Mouse (Mus musculus) limb, embryonic 15.5 days (tissue): ENCODE data around the gene Hmga1. TPM values are rescaled to one million over a fixed set of nuclear protein-coding genes. Genes with fewer than 3 reads are reported as not detected.
A peak's percentile ranks its signal among the peaks of the same experiment; 100 is the strongest.

Experiments
- ATAC-seq: fragments of 200-750 bp; cut with Nextera tagmentation; 2 replicates; pipeline ENCODE4 v1.8.0; 2017; ENCODE audit warnings: low read depth, moderate TSS enrichment; ENCODE audit not compliant: insufficient number of reproducible peaks, low FRiP score, low TSS enrichment
- H3K27ac ChIP-seq: fragments of 300-500 bp; sonication (generic); 2 replicates; pipeline ENCODE4 v1.5.1; 2015; ENCODE audit warnings: moderate library complexity, mild to moderate bottlenecking, inconsistent platforms
- H3K27me3 ChIP-seq: fragments of 300-500 bp; sonication (generic); 2 replicates; pipeline ENCODE4 v1.6.1; 2015; ENCODE audit warnings: inconsistent platforms
- H3K36me3 ChIP-seq: fragments of 300-500 bp; sonication (generic); 2 replicates; pipeline ENCODE4 v1.6.1; 2015; ENCODE audit warnings: inconsistent platforms
- H3K4me1 ChIP-seq: fragments of 300-500 bp; sonication (generic); 2 replicates; pipeline ENCODE4 v1.6.1; 2015; ENCODE audit warnings: inconsistent platforms
- H3K4me2 ChIP-seq: fragments of 300-500 bp; sonication (generic); 2 replicates; pipeline ENCODE4 v1.6.1; 2015; ENCODE audit warnings: mild to moderate bottlenecking, inconsistent platforms
- H3K4me3 ChIP-seq: fragments of 300-500 bp; sonication (generic); 2 replicates; pipeline ENCODE4 v1.5.1; 2015; ENCODE audit warnings: mild to moderate bottlenecking, inconsistent platforms
- H3K9ac ChIP-seq: fragments of 300-500 bp; sonication (generic); 2 replicates; pipeline ENCODE4 v1.6.1; 2015; ENCODE audit warnings: inconsistent platforms
- H3K9me3 ChIP-seq: fragments of 300-500 bp; sonication (generic); 2 replicates; pipeline ENCODE4 v1.6.1; 2016; ENCODE audit warnings: inconsistent platforms
- WGBS: fragments of 180-500 bp; shearing (Covaris S2); methylation state at CpG from one replicate; pipeline ENCODE4 v1.1.7; 2015; 5-methylcytosine and 5-hydroxymethylcytosine counted together
- polyA plus RNA-seq: library from polyadenylated mRNA; unstranded; fragments of >200 nt; fragmentation: Nextera tagmentation; extraction: Ambion mirVana; gene quantifications from 2 replicates; pipeline ENCODE4 v1.2.1, GENCODE M21; 2015

Hmga1 gene
- 161 and 167 TPM in 2 replicates for polyA plus RNA-seq

GRCm38 (mm10) chr17:27556315-27557011 lies at the start of gene Hmga1:
Gene Hmga1, plus strand, starts transcription at chr17:27556497.
- under 1% methylated on average over 79 of the region's 79 CpGs for WGBS
- no peaks in the 10 kb centered on the region for H3K36me3 ChIP-seq
- peak within 1 kb of the TSS; percentile 94 for H3K27ac ChIP-seq
- ATAC-seq: peak; percentile 54; the same call in 1 of the 2 replicates
- peak within 1 kb of the TSS; percentile 92 for H3K4me2 ChIP-seq
- no peaks in the 10 kb centered on the region for H3K9me3 ChIP-seq
- peak within 1 kb of the TSS; percentile 65 for H3K9ac ChIP-seq
- H3K27me3 ChIP-seq: no peaks in the 10 kb centered on the region
- peak within 1 kb of the TSS; percentile 82 for H3K4me3 ChIP-seq
- H3K4me1 ChIP-seq: peaks cover 60% of the 10 kb centered on the region

DNA sequence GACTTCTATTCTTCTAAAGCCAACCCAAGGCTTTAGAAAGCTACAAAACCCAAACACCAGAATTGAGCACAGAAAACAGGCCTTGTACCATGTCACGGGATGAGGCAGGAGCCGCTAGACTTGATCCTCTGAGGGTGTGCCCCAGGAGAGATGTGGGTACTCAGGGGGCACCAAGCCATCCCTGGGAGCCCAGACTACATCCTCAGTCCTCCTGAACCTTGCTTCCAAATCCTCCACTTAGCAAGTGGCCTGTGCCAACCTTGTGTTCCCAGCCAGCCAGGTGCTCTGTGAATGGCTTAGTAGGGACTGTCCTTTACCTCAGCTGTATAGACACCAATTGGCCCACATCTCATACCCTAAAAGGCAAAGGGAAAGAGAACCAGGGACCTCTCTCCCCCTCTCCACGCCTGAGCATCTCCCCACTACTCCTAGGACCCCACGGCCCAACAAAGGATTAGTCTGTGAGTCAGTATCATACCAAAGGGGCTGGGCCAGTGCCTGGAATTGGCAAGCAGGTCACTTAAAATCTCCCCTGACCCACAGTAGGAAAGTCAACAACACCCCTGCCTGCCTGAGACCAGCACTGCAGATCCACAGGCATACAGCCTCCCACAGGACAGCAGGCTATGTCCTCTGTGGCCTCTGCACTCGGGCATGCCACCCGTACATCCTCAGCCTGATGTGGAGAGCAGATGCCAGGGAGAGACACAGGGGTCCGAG lies 49.3 kb upstream of the Hmga1 start:
- Histone ChIP-seq H3K9ac (no peak overlapping the region), H3K4me2 (no peak overlapping the region), H3K4me3 (no peak overlapping the region), H3K27me3 (peaks cover 79% of the 10 kb centered on the region), H3K9me3 (no peaks in the 10 kb centered on the region), H3K4me1 (peaks cover 20% of the 10 kb centered on the region), H3K27ac (no peak overlapping the region), H3K36me3 (no peaks in the 10 kb centered on the region)
- ATAC-seq: no peak
- 84% methylated on average over 7 of the region's 7 CpGs for WGBS

DNA sequence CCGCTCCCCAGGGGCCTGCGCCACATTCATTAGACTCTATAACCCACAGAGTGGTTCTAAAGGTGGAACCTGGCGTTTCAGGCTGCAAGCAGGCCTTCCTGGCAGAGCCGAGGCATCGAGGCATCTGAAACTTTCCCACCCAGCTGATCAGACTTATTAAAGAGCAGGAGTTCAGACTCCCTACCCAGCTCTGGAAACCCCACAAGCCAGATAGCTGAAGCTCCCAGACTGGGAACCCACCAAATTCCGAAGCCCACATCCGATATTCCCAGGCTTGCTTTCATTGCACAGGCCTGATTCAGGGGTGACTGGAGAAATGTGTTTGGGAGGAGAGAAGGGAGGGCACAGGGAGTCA lies 48.7 kb upstream of the Hmga1 start:
- Histone ChIP-seq H3K4me3 (no peak overlapping the region), H3K9me3 (no peaks in the 10 kb centered on the region), H3K36me3 (no peaks in the 10 kb centered on the region), H3K4me2 (no peak overlapping the region), H3K9ac (no peak overlapping the region), H3K27me3 (peaks cover 79% of the 10 kb centered on the region), H3K27ac (no peak overlapping the region), H3K4me1 (peaks cover 23% of the 10 kb centered on the region)
- 83% methylated on average over 7 of the region's 7 CpGs for WGBS
- no peak for ATAC-seq

GRCm38 (mm10) chr17:27508002-27508401 lies 48.3 kb upstream of the Hmga1 start:
- Histone ChIP-seq H3K4me2 (no peak overlapping the region), H3K4me1 (peaks cover 27% of the 10 kb centered on the region), H3K27ac (no peak overlapping the region), H3K27me3 (peaks cover 79% of the 10 kb centered on the region), H3K36me3 (no peaks in the 10 kb centered on the region), H3K4me3 (no peak overlapping the region), H3K9me3 (no peaks in the 10 kb centered on the region), H3K9ac (no peak overlapping the region)
- 75% methylated on average over 12 of the region's 12 CpGs for WGBS
- ATAC-seq: no peak

- Histone ChIP-seq H3K4me1 (peaks cover 32% of the 10 kb centered on the region), H3K36me3 (no peaks in the 10 kb centered on the region), H3K9ac (no peak overlapping the region), H3K27ac (no peak overlapping the region), H3K4me3 (no peak overlapping the region), H3K27me3 (peaks cover 81% of the 10 kb centered on the region), H3K9me3 (no peaks in the 10 kb centered on the region), H3K4me2 (no peak overlapping the region)
- ATAC-seq: no peak
- WGBS: 78% methylated on average over 5 of the region's 5 CpGs
Measured at GRCm38 (mm10) chr17:27508513-27508912, 47.8 kb upstream of the Hmga1 start.

DNA sequence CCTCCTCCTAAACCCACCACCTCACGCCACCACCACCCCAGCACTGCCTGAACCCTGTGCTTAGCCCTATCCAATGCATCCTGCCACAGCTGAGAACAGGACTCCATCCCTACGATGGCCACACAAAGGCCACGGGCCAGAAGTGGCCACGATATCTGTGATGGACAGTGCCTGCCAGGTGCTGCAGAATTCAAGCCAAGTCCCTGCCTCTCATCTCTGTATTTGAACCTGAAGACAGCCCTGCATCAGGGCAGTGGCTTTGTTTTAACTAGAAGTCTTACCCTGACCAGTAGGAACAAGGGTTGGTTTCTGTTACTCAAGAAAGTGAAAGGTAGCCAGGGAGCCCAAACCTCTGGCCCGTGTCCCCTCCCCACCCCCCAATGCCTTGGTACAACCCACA lies 47.2 kb upstream of the Hmga1 start:
- ATAC-seq: no peak
- H3K9ac ChIP-seq: no peak overlapping the region
- no peaks in the 10 kb centered on the region for H3K9me3 ChIP-seq
- H3K4me2 ChIP-seq: no peak overlapping the region
- H3K4me1 ChIP-seq: peaks cover 38% of the 10 kb centered on the region
- no peak overlapping the region for H3K4me3 ChIP-seq
- 76% methylated on average over 5 of the region's 5 CpGs for WGBS
- peaks cover 82% of the 10 kb centered on the region for H3K27me3 ChIP-seq
- no peak overlapping the region for H3K27ac ChIP-seq
- H3K36me3 ChIP-seq: no peaks in the 10 kb centered on the region

GRCm38 (mm10) chr17:27510258-27511124 lies 45.8 kb upstream of the Hmga1 start:
- peaks cover 89% of the 10 kb centered on the region for H3K27me3 ChIP-seq
- no peaks in the 10 kb centered on the region for H3K9me3 ChIP-seq
- H3K4me2 ChIP-seq: no peak overlapping the region
- no peaks in the 10 kb centered on the region for H3K36me3 ChIP-seq
- peaks cover 34% of the 10 kb centered on the region for H3K4me1 ChIP-seq
- no peak for ATAC-seq
- WGBS: 48% methylated on average over 9 of the region's 9 CpGs
- no peak overlapping the region for H3K4me3 ChIP-seq
- H3K27ac ChIP-seq: no peak overlapping the region
- H3K9ac ChIP-seq: no peak overlapping the region

GRCm38 (mm10) chr17:27511125-27511735 lies 45.1 kb upstream of the Hmga1 start:
- Histone ChIP-seq H3K27me3 (peaks cover 95% of the 10 kb centered on the region), H3K4me2 (no peak overlapping the region), H3K9ac (no peak overlapping the region), H3K4me3 (0 out of 2 replicates have a peak overlapping the region, but pooled peaks have one; percentile 54), H3K4me1 (peaks cover 27% of the 10 kb centered on the region), H3K36me3 (no peaks in the 10 kb centered on the region), H3K27ac (no peak overlapping the region), H3K9me3 (no peaks in the 10 kb centered on the region)
- ATAC-seq: no peak
- WGBS: 88% methylated on average over 7 of the region's 7 CpGs

GRCm38 (mm10) chr17:27511865-27512618 lies 44.3 kb upstream of the Hmga1 start:
- no peak for ATAC-seq
- H3K4me3 ChIP-seq: peak overlapping the region; percentile 54
- 0 out of 2 replicates have a peak overlapping the region, but pooled peaks have one; percentile 31 for H3K9ac ChIP-seq
- H3K27me3 ChIP-seq: peaks cover 94% of the 10 kb centered on the region
- peaks cover 25% of the 10 kb centered on the region for H3K4me1 ChIP-seq
- H3K4me2 ChIP-seq: peak overlapping the region; percentile 100
- H3K27ac ChIP-seq: no peak overlapping the region
- WGBS: under 1% methylated on average over 64 of the region's 64 CpGs
- no peaks in the 10 kb centered on the region for H3K36me3 ChIP-seq
- H3K9me3 ChIP-seq: no peaks in the 10 kb centered on the region

- Histone ChIP-seq H3K9ac (peak overlapping the region; percentile 31), H3K4me3 (peak overlapping the region; percentile 54), H3K9me3 (no peaks in the 10 kb centered on the region), H3K4me2 (peak overlapping the region; percentile 100), H3K4me1 (peaks cover 25% of the 10 kb centered on the region), H3K27me3 (peaks cover 95% of the 10 kb centered on the region), H3K27ac (no peak overlapping the region), H3K36me3 (no peaks in the 10 kb centered on the region)
- under 1% methylated on average over 72 of the region's 78 CpGs for WGBS
- no peak for ATAC-seq
Measured at GRCm38 (mm10) chr17:27512619-27513161, 43.6 kb upstream of the Hmga1 start.
